Mouse (Mus musculus) testis, adult 2 months (tissue): ENCODE measurements around the gene Tanc1. TPM values are rescaled to one million over a fixed set of nuclear protein-coding genes. Genes with fewer than 3 reads are reported as not detected.

Experiments used
- H3K27ac ChIP-seq: fragments of 200-500 bp; 2 replicates; pipeline ENCODE4 v1.5.1; 2012; ENCODE audit warnings: low read depth, low read length; ENCODE audit not compliant: control insufficient read depth, insufficient read depth
- H3K27me3 ChIP-seq: fragments of 200-500 bp; 2 replicates; pipeline ENCODE4 v1.6.1; 2012; ENCODE audit warnings: mild to moderate bottlenecking, low read length, moderate library complexity; ENCODE audit not compliant: control insufficient read depth, insufficient read depth
- H3K36me3 ChIP-seq: fragments of 200-500 bp; 2 replicates; pipeline ENCODE4 v1.6.1; 2012; ENCODE audit warnings: mild to moderate bottlenecking, low read length; ENCODE audit not compliant: control insufficient read depth, insufficient read depth
- H3K4me1 ChIP-seq: fragments of 200-500 bp; 2 replicates; pipeline ENCODE4 v1.6.1; 2012; ENCODE audit warnings: low read length; ENCODE audit not compliant: control insufficient read depth, insufficient read depth
- H3K4me3 ChIP-seq: fragments of 200-500 bp; 2 replicates; pipeline ENCODE4 v1.5.1; 2012; ENCODE audit warnings: low read depth, mild to moderate bottlenecking, low read length, moderate library complexity, mixed read lengths; ENCODE audit not compliant: control insufficient read depth
- CTCF ChIP-seq: fragments of 200-500 bp; IDR thresholded peaks from 2 replicates; pipeline ENCODE4 v1.5.1; 2012; ENCODE audit warnings: low read depth, mild to moderate bottlenecking, inconsistent platforms, low read length, moderate library complexity; ENCODE audit not compliant: control insufficient read depth, insufficient read depth, insufficient replicate concordance
- POLR2A ChIP-seq: fragments of 200-500 bp; IDR thresholded peaks from 2 replicates; pipeline ENCODE4 v1.6.1; 2012; ENCODE audit warnings: low read depth, mild to moderate bottlenecking, inconsistent platforms, low read length, moderate library complexity; ENCODE audit not compliant: control insufficient read depth
- polyA plus RNA-seq: library from polyadenylated mRNA; depleted of rRNA; stranded (reverse); fragments of >200 nt; gene quantifications from 2 replicates; pipeline ENCODE4 v1.2.3, GENCODE M21; 2012

Tanc1 gene
- polyA plus RNA-seq, 1 experiment = 7.0 TPM

- TF ChIP-seq POLR2A (no peak), CTCF (no peak)
- H3K27ac ChIP-seq = no peak overlapping the region
- no peaks in the 10 kb centered on the region for H3K27me3 ChIP-seq
- no peaks in the 10 kb centered on the region for H3K36me3 ChIP-seq
- H3K4me3 ChIP-seq = no peak overlapping the region
- no peaks in the 10 kb centered on the region; the same call in 1 of the 2 replicates for H3K4me1 ChIP-seq
These were observed 107.0 kb downstream of the Tanc1 start for GRCm38 (mm10) chr2:59718601-59719416.

GRCm38 (mm10) chr2:59719831-59720230 is 108.0 kb downstream of the Tanc1 start:
- TF ChIP-seq POLR2A = no peak
- no peak for TF ChIP-seq CTCF
- Histone ChIP-seq H3K27ac (no peak overlapping the region), H3K4me1 (no peaks in the 10 kb centered on the region; the same call in 1 of the 2 replicates)

GRCm38 (mm10) chr2:59721119-59721518 is 109.3 kb downstream of the Tanc1 start:
- no peak for TF ChIP-seq POLR2A
- Histone ChIP-seq H3K27ac (no peak overlapping the region), H3K4me3 (no peak overlapping the region), H3K27me3 (no peaks in the 10 kb centered on the region), H3K36me3 (no peaks in the 10 kb centered on the region), H3K4me1 (no peaks in the 10 kb centered on the region; the same call in 1 of the 2 replicates)

More at GRCm38 (mm10) chr2:59719831-59720230, 108.0 kb downstream of the Tanc1 start:
- Histone ChIP-seq H3K4me3 (no peak overlapping the region), H3K27me3 (no peaks in the 10 kb centered on the region), H3K36me3 (no peaks in the 10 kb centered on the region)

- TF ChIP-seq POLR2A (no peak), CTCF (no peak)
- H3K4me1 ChIP-seq = no peaks in the 10 kb centered on the region; the same call in 1 of the 2 replicates
These were observed 109.9 kb downstream of the Tanc1 start for GRCm38 (mm10) chr2:59721758-59722157.

GRCm38 (mm10) chr2:59723311-59723710 is 111.5 kb downstream of the Tanc1 start:
- Histone ChIP-seq H3K27ac (no peak overlapping the region), H3K36me3 (no peaks in the 10 kb centered on the region), H3K4me1 (no peaks in the 10 kb centered on the region), H3K4me3 (no peak overlapping the region), H3K27me3 (no peaks in the 10 kb centered on the region)
- TF ChIP-seq CTCF (no peak), POLR2A (no peak)

More at GRCm38 (mm10) chr2:59721758-59722157, 109.9 kb downstream of the Tanc1 start:
- Histone ChIP-seq H3K4me3 (no peak overlapping the region), H3K27ac (no peak overlapping the region), H3K27me3 (no peaks in the 10 kb centered on the region), H3K36me3 (no peaks in the 10 kb centered on the region)

- Histone ChIP-seq H3K4me1 (no peaks in the 10 kb centered on the region), H3K4me3 (no peak overlapping the region), H3K27me3 (no peaks in the 10 kb centered on the region), H3K27ac (no peak overlapping the region), H3K36me3 (no peaks in the 10 kb centered on the region)
- no peak for TF ChIP-seq CTCF
- no peak for TF ChIP-seq POLR2A
These were observed 113.8 kb downstream of the Tanc1 start for GRCm38 (mm10) chr2:59725518-59726185.

GRCm38 (mm10) chr2:59731831-59732230 is 120.0 kb downstream of the Tanc1 start:
- TF ChIP-seq CTCF (no peak), POLR2A (no peak)
- no peaks in the 10 kb centered on the region for H3K36me3 ChIP-seq
- no peak overlapping the region for H3K4me3 ChIP-seq

More at GRCm38 (mm10) chr2:59731831-59732230, 120.0 kb downstream of the Tanc1 start:
- Histone ChIP-seq H3K4me1 (peaks cover 2% of the 10 kb centered on the region; the same call in 1 of the 2 replicates), H3K27me3 (no peaks in the 10 kb centered on the region), H3K27ac (no peak overlapping the region)
